ENCODE assay signal across 8 mouse cellular contexts in genomic region chr14:121035663-121036473, GRCm38 (mm10). TPM values are rescaled to one million over a fixed set of nuclear protein-coding genes. Genes with fewer than 3 reads are reported as not detected.
DNase-seq lines count a peak whose midpoint lies in the region; ATAC-seq and TF ChIP-seq lines count a peak whose summit lies in the region.

No protein-coding gene starts in this region.

- peak overlapping the region; percentile 93 for H3K27ac ChIP-seq in layer of hippocampus, adult 2 months
- peak overlapping the region; percentile 93 for H3K27ac ChIP-seq in limb, embryonic 15.5 days
- H3K27ac ChIP-seq in midbrain, embryonic 15.5 days, result peak overlapping the region; percentile 90
- peak overlapping the region; percentile 82 for H3K27ac ChIP-seq in stomach, embryonic 15.5 days

- peaks cover 32% of the 10 kb centered on the region for H3K4me1 ChIP-seq in limb, embryonic 15.5 days
- peaks cover 40% of the 10 kb centered on the region for H3K4me1 ChIP-seq in midbrain, embryonic 15.5 days
- peaks cover 10% of the 10 kb centered on the region; the same call in 1 of the 2 replicates for H3K4me1 ChIP-seq in stomach, embryonic 15.5 days

- peak overlapping the region; percentile 90 for H3K9ac ChIP-seq in limb, embryonic 15.5 days
- peak overlapping the region; percentile 97 for H3K9ac ChIP-seq in midbrain, embryonic 15.5 days
- H3K9ac ChIP-seq in stomach, embryonic 15.5 days, result peak overlapping the region; percentile 90

- peak; percentile 16; the same call in 1 of the 2 replicates for TF ChIP-seq CTCF in layer of hippocampus, adult 2 months (conservative IDR thresholded peaks at IDR 0.05)

- ATAC-seq in inflammation-experienced regulatory T-cells, adult 6 months, result peak; percentile 29
- ATAC-seq in limb, embryonic 15.5 days (ENCODE audit: insufficient number of reproducible peaks, low FRiP score, low TSS enrichment, low read depth), result peak; percentile 64
- ATAC-seq in midbrain, embryonic 15.5 days (replicated peaks), result peak; percentile 75
- peak; percentile 72 for ATAC-seq in stomach, embryonic 15.5 days (ENCODE audit: insufficient read depth, low FRiP score, low read depth)

- no peaks in the 10 kb centered on the region for H3K9me3 ChIP-seq in limb, embryonic 15.5 days
- no peaks in the 10 kb centered on the region for H3K9me3 ChIP-seq in midbrain, embryonic 15.5 days
- H3K9me3 ChIP-seq in stomach, embryonic 15.5 days, result no peaks in the 10 kb centered on the region

- peak overlapping the region; percentile 98 for H3K4me2 ChIP-seq in limb, embryonic 15.5 days
- peak overlapping the region; percentile 80 for H3K4me2 ChIP-seq in midbrain, embryonic 15.5 days
- peak overlapping the region; percentile 97 for H3K4me2 ChIP-seq in stomach, embryonic 15.5 days

- no peaks in the 10 kb centered on the region for H3K27me3 ChIP-seq in limb, embryonic 15.5 days
- 0 out of 2 replicates have a peak, but pooled peaks cover 10% of the 10 kb centered on the region for H3K27me3 ChIP-seq in midbrain, embryonic 15.5 days (replicated peaks)
- peaks cover 6% of the 10 kb centered on the region; the same call in 1 of the 2 replicates for H3K27me3 ChIP-seq in stomach, embryonic 15.5 days (replicated peaks)

- no peaks in the 10 kb centered on the region for H3K36me3 ChIP-seq in limb, embryonic 15.5 days
- no peaks in the 10 kb centered on the region for H3K36me3 ChIP-seq in midbrain, embryonic 15.5 days (replicated peaks)
- no peaks in the 10 kb centered on the region for H3K36me3 ChIP-seq in stomach, embryonic 15.5 days

- peak in 1 of 2 experiments; percentile 16 for DNase-seq in layer of hippocampus, adult 2 months (ENCODE audit: low spot score in 2 of 2)
- DNase-seq in layer of hippocampus, adult 9-10 months (ENCODE audit: low spot score), result no peak
- peak; percentile 68 to 73 for DNase-seq in cerebellum, postnatal 14 days
- peak; percentile 54 to 62 for DNase-seq in gastrocnemius, postnatal 4 days (ENCODE audit: low spot score in 2 of 2)

- H3K4me3 ChIP-seq in layer of hippocampus, adult 2 months, result peak overlapping the region; percentile 88
- H3K4me3 ChIP-seq in limb, embryonic 15.5 days, result peak overlapping the region; percentile 89
- peak overlapping the region; percentile 85 for H3K4me3 ChIP-seq in midbrain, embryonic 15.5 days
- H3K4me3 ChIP-seq in stomach, embryonic 15.5 days (replicated peaks), result peak overlapping the region; percentile 92

- WGBS in limb, embryonic 15.5 days, result under 1% methylated on average over 76 of the region's 100 CpGs
- WGBS in midbrain, embryonic 15.5 days, result under 1% methylated on average over 70 of the region's 100 CpGs
- WGBS in stomach, embryonic 15.5 days, result under 1% methylated on average over 85 of the region's 100 CpGs

RNA-seq across cellular contexts. Expression of gene Farp1, which starts 0.9 kb away (rescaled TPM):
- total RNA-seq in layer of hippocampus, adult 2 months (2021), result 100 to 1,000 TPM; 102 TPM
- total RNA-seq in gastrocnemius, postnatal 4 days (2021), result 10 to 100 TPM; 64.2 to 65.8 TPM
- polyA plus RNA-seq in inflammation-experienced regulatory T-cells, adult 6 months (2017; shearing (Covaris generic)), result 1 to 10 TPM; 2.0 to 3.1 (median 2.9) TPM
- polyA plus RNA-seq in limb, embryonic 15.5 days (2015; fragmentation: Nextera tagmentation; extraction: Ambion mirVana), result 25.1 and 29.1 TPM in 2 replicates
- 37.7 and 41.2 TPM in 2 replicates for polyA plus RNA-seq in midbrain, embryonic 15.5 days (2015; fragmentation: Nextera tagmentation; extraction: Ambion mirVana)
- 17.3 and 19.1 TPM in 2 replicates for polyA plus RNA-seq in stomach, embryonic 15.5 days (2015; fragmentation: Nextera tagmentation; extraction: Ambion mirVana)
